Mouse (Mus musculus) spleen, postnatal 10 days (tissue): Measurements from ENCODE around the gene Mrpl45.

ENCODE experiments used
- DNase-seq, 2 experiments: peaks; one replicate each; pipeline ENCODE4 v3.0.0; 2021 to 2022; ENCODE audit warnings: low spot score in 2 of 2

The Mrpl45 gene

DNA sequence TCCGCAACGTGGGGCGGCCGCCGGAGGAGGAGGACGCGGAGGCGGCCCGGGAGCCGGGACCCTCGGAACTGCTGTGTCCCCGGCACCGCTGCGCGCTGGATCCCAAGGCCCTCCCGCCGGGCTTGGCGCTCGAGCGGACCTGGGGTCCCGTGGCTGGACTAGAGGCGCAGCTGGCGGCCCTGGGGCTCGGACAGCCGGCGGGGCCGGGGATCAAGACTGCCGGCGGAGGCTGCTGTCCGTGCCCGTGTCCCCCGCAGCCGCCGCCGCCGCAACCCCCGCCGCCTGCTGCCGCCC is 47.1 kb downstream of the Mrpl45 start:
- no peak for DNase-seq

DNA sequence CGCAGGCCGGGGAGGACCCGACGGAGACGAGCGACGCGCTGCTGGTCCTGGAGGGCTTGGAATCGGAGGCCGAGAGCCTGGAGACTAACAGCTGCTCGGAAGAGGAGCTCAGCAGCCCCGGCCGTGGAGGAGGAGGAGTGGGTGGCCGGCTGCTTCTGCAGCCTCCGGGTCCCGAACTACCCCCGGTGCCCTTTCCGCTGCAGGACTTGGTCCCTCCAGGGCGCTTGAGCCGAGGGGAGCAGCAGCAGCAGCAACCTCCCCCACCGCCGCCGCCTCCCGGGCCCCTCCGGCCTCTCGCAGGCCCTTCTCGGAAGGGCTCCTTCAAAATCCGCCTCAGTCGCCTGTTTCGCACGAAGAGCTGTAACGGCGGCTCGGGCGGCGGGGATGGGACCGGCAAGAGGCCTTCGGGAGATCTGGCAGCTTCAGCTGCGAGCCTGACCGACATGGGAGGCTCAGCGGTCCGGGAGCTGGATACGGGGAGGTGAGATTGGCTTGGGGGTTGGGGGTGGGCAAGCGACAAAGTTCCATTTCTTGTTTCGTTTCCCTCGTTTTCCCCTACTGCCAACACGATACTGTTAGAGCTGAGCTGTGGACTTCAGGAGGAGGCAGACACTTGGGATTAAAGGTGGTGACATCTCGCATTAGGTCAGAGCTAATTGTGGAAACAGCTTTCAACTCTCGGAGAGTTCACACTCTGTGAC is 47.6 kb downstream of the Mrpl45 start:
- DNase-seq = peak; percentile 69 to 70

DNA sequence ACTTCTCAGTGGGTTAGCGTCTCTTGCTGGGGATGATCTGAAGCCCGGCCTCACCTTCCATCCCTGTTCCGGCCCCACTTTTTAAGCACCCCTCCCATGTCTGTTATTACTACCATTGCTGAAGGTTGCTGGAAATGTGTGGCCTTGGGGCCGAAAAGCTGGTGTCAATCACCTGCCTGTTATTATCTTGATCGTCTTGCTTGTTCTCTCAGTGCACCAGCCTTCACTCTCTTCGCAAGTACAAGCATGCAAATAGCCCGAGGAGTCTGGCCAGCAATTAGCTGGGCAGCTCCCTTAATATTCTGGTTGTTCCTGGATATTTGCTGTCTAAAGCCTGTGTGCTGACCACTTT is 48.1 kb downstream of the Mrpl45 start:
- peak in 1 of 2 experiments; percentile 55 for DNase-seq

DNA sequence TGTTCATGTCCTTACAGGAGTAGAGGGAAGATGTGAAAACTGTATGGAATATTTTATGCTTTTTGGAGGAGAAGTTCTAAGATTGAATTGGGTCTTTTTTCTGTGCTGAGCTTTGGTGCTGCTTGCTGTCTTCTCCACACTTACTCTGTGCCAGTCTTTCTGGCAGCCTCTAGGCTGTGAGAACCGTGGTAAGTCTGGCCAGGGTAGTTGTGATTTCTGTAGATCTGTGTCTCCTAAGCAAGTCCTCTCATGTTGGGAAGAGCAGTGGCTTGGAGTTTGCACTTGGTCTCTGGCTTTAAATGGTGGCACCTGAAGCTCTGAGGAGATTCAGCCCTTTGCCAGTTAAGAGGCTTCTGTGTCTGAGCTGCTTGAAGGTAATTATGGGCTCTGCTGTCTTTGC is 50.0 kb downstream of the Mrpl45 start:
- DNase-seq = no peak

DNA sequence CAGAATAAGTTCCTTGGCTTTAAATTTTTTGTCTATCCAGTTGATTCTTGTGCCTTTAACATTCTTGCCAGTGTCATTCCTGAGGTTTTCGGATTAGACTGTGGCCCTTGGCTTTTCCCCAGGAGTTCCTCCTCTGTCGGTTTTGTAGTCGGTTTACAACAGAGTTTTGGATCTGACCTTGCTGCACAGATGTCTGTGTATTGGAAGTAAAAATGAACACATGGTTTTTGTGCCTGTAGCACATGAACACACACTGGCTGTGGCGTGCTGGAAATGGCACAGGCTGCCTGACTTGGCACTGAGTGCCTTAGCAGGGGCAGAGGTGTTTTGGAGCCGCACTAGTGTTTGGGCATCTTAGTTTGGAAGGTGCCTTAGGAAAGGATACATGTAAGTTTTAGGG is 53.0 kb downstream of the Mrpl45 start:
- no peak for DNase-seq

DNA sequence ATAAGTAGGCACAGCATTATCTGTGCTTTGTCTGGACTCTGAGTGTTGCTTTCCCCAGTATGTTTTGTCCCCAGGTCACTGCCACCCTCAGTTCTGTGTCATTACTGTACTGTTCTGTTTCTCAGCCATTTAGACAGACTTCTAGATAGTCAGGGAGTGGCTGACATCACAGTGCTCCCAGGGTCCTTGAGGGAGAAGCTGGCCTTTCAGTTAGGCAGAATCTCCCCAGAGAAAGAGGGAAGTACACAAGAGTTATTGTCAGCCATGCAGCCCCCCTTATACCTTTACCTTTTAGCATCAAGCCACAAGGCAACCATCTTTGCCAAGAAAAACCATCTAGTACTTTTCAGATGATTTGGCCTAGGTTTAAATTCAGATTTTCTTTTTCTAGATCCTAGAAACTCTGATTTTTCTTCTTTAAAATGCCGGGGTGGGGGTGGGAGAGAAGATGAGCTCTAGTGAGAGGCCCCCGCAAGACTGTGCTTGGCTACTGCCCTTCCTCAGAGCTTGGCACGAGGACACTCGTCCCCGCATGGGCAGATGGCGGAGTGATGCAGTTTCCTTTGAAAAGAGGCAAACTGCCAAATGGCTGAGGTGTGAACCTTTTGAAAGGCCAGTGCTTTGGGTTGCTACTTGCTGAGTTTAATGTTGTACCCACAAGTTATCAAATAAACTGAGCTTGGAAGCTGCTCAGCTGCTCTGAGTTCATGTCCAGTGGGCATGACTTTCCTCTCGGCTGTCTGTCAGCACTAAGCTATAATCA is 55.0 kb downstream of the Mrpl45 start:
- no peak for DNase-seq

DNA sequence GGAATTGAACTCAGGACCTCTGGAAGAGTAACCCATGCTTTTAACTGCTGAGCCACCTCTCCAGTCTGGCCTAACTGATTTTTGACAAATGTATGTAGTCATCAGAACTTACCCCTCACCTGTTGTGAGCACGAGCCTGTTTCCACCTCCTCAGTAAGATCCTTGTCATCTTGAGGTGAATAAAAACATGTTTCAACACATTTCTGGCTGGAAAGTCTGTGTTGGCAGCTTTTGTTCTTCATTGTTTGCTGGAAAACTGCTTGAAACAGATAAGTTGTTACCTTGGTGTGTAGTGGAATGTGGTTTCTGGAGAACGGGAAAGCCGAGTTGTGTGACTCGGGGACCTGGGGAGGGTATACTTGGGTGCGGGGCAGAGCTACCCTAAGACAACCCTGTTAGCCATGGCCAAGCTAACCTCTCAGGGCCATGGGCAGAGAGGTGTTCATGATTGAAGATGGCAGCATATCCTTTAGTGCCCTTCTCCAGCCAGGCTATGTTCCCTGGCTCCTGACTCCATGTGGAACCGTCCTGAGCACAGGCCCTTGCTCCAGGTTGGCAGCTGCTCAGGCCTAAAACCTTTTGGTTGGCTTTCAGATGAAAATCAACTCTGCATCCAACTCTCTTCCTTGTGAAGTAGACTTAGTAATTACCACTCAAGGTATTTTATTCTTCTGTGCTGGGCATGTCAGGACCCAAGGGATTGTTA is 56.8 kb downstream of the Mrpl45 start:
- DNase-seq = no peak

DNA sequence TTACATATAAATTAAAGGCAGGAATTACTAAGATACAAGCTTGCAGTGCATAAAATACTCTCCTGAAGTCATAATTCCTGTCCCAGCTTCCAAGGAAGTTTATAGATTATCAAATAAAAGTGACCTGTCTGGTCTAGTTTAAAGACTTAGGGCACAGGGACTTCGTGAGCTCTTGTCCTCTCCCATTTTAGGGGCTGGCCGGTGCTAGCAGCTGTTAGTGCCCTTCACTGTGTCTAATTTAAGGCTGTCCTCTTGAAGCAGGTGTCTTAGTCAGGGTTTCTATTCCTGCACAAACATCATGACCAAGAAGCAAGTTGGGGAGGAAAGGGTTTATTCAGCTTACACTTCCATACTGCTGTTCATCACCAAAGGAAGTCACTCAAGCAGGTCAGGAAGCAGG is 57.9 kb downstream of the Mrpl45 start:
- DNase-seq = no peak
